ENCODE assay signal across 21 mouse cellular contexts in the genomic region with DNA sequence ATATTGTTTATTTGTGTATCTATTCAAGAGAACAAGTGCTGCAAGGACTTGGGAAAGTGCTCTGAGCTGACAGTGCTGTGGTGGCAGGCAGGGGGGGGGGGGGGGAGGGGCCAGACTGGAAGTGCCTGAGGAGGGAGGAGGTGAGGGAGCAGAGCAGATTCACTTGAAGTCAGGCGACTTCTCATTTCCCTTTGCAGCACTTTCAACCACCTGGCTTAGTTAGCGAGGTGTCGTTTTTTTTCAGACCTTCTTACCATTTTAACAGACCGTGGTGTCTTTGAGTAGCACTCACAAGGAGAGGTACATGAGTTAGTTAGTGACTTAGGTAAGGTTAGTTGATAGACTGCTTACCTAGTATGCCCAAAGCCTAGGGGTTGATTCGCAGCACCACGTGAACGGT. TPM values are rescaled to one million over a fixed set of nuclear protein-coding genes. Genes with fewer than 3 reads are reported as not detected.
DNase-seq lines count a peak whose midpoint lies in the region; ATAC-seq and TF ChIP-seq lines count a peak whose summit lies in the region.
"Had no signal": no experiment of that assay in that cellular context is flagged by ENCODE, and none has a peak within 500 bp of the region (broad histone marks: within the 10 kb centered on the region; RNA-seq: fewer than 3 reads in every experiment).

No protein-coding gene starts in this region.

- peak overlapping the region; percentile 74 for H3K27ac ChIP-seq in thymus, adult 2 months (ENCODE audit: control insufficient read depth, insufficient read depth, low read length)
- no peak overlapping the region for H3K27ac ChIP-seq in MEL (ENCODE audit: control insufficient read depth, low read depth, low read length)
- no peak overlapping the region for H3K27ac ChIP-seq in intestine, embryonic 15.5 days
- no peak overlapping the region for H3K27ac ChIP-seq in heart, embryonic 12.5 days (ENCODE audit: poor library complexity, severe bottlenecking)
- H3K27ac ChIP-seq: forebrain, embryonic 13.5 days; kidney, embryonic 15.5 days; neural tube, embryonic 15.5 days had no signal

- peaks cover 32% of the 10 kb centered on the region for H3K4me1 ChIP-seq in thymus, adult 2 months (replicated peaks; ENCODE audit: control insufficient read depth, insufficient read depth, low read length)
- peaks cover 28 to 33% of the 10 kb centered on the region in 2 experiments for H3K4me1 ChIP-seq in MEL (ENCODE audit: control insufficient read depth in 1 of 2, insufficient read depth in 2 of 2, low read length in 2 of 2)
- peaks cover 19% of the 10 kb centered on the region for H3K4me1 ChIP-seq in intestine, embryonic 15.5 days (replicated peaks)
- peaks cover 58% of the 10 kb centered on the region for H3K4me1 ChIP-seq in heart, embryonic 12.5 days (replicated peaks)

- no peaks in the 10 kb centered on the region for H3K27me3 ChIP-seq in thymus, adult 2 months (ENCODE audit: control insufficient read depth, insufficient read depth, low read length)
- no peaks in the 10 kb centered on the region for H3K27me3 ChIP-seq in MEL (ENCODE audit: control insufficient read depth in 1 of 2, insufficient read depth in 2 of 2, low read length in 2 of 2)
- H3K27me3 ChIP-seq in intestine, embryonic 15.5 days (replicated peaks) = no peaks in the 10 kb centered on the region
- H3K27me3 ChIP-seq in heart, embryonic 12.5 days (replicated peaks) = no peaks in the 10 kb centered on the region
- H3K27me3 ChIP-seq: forebrain, embryonic 13.5 days; hindbrain, embryonic 15.5 days; kidney, embryonic 15.5 days; neural tube, embryonic 15.5 days had no signal

- TF ChIP-seq POLR2A in thymus, adult 2 months (IDR thresholded peaks at IDR 0.05; ENCODE audit: control insufficient read depth, extremely low read depth, insufficient read depth, low read length, poor library complexity) = no peak
- TF ChIP-seq POLR2A in MEL (IDR thresholded peaks at IDR 0.05; ENCODE audit: control insufficient read depth in 1 of 2, insufficient read depth in 1 of 2, low read depth in 1 of 2, low read length in 2 of 2, poor library complexity in 1 of 2) = no peak

- no peak for TF ChIP-seq CTCF in thymus, adult 2 months (IDR thresholded peaks at IDR 0.05; ENCODE audit: borderline replicate concordance, control insufficient read depth, extremely low read depth, insufficient read depth, low read length, poor library complexity)
- TF ChIP-seq CTCF in MEL (IDR thresholded peaks at IDR 0.05 in 2 of 3, conservative IDR thresholded peaks at IDR 0.05 in 1 of 3; ENCODE audit: control insufficient read depth in 1 of 3, insufficient read depth in 1 of 3, low read depth in 2 of 3, low read length in 3 of 3, poor library complexity in 1 of 3, severe bottlenecking in 1 of 3) = no peak

- no peaks in the 10 kb centered on the region for H3K36me3 ChIP-seq in thymus, adult 2 months (ENCODE audit: control insufficient read depth, insufficient read depth, low read length)
- H3K36me3 ChIP-seq in MEL (ENCODE audit: control insufficient read depth in 1 of 2, insufficient read depth in 2 of 2, low read length in 2 of 2) = peaks cover 9 to 43% of the 10 kb centered on the region in 2 experiments
- H3K36me3 ChIP-seq in intestine, embryonic 15.5 days = no peaks in the 10 kb centered on the region
- H3K36me3 ChIP-seq in heart, embryonic 12.5 days = peaks cover 11% of the 10 kb centered on the region

- no peak for TF ChIP-seq EP300 in MEL (IDR thresholded peaks at IDR 0.05; ENCODE audit: low read depth in 1 of 2, low read length in 2 of 2)

- no peaks in the 10 kb centered on the region for H3K9me3 ChIP-seq in MEL (replicated peaks; ENCODE audit: insufficient read depth, low read length)
- H3K9me3 ChIP-seq in intestine, embryonic 15.5 days = no peaks in the 10 kb centered on the region
- H3K9me3 ChIP-seq in heart, embryonic 12.5 days (replicated peaks) = no peaks in the 10 kb centered on the region
- H3K9me3 ChIP-seq: forebrain, embryonic 13.5 days; G1E; hindbrain, embryonic 15.5 days; kidney, embryonic 15.5 days; neural tube, embryonic 15.5 days had no signal

- DNase-seq in thymus, adult 2 months = no peak
- no peak for DNase-seq in thymus, postnatal 4 days
- peak; percentile 40 for DNase-seq in MEL (ENCODE audit: low read depth, low spot score)
- DNase-seq in heart, postnatal 4 days = no peak
- DNase-seq: adrenal gland, postnatal 10 days; cerebellum, adult 8-10 months; heart, adult 18-20 months; spleen, adult 18-20 months had no signal

- H3K4me2 ChIP-seq in intestine, embryonic 15.5 days (replicated peaks) = no peak overlapping the region
- H3K4me2 ChIP-seq in heart, embryonic 12.5 days = no peak overlapping the region
- H3K4me2 ChIP-seq: forebrain, embryonic 13.5 days; hindbrain, embryonic 15.5 days; kidney, embryonic 15.5 days; neural tube, embryonic 15.5 days had no signal

- peaks cover 68% of the 10 kb centered on the region for H3K79me2 ChIP-seq in MEL (ENCODE audit: control insufficient read depth, insufficient read depth, low read length, poor library complexity)

- ATAC-seq in megakaryocyte progenitor cell, adult 5-6 weeks (replicated peaks; ENCODE audit: poor library complexity) = peak; percentile 48
- ATAC-seq in intestine, embryonic 15.5 days = no peak
- no peak for ATAC-seq in heart, embryonic 12.5 days (ENCODE audit: insufficient number of reproducible peaks, low FRiP score)
- ATAC-seq: forebrain, embryonic 13.5 days; lung, postnatal 0 days had no signal

- no peak for TF ChIP-seq RAD21 in MEL (IDR thresholded peaks at IDR 0.05; ENCODE audit: low read depth, low read length)

- WGBS in thymus, adult 2 months = 33% methylated on average over 7 of the region's 7 CpGs
- 75% methylated on average over 7 of the region's 7 CpGs for WGBS in intestine, embryonic 15.5 days
- 68% methylated on average over 7 of the region's 7 CpGs for WGBS in heart, embryonic 12.5 days

- H3K4me3 ChIP-seq in thymus, adult 2 months (ENCODE audit: control insufficient read depth, insufficient read depth, low read length) = no peak overlapping the region
- no peak overlapping the region for H3K4me3 ChIP-seq in MEL (ENCODE audit: control insufficient read depth in 1 of 2, insufficient read depth in 1 of 2, low read depth in 2 of 2, low read length in 2 of 2)
- no peak overlapping the region for H3K4me3 ChIP-seq in intestine, embryonic 15.5 days (replicated peaks)
- no peak overlapping the region for H3K4me3 ChIP-seq in heart, embryonic 12.5 days
- H3K4me3 ChIP-seq: forebrain, embryonic 13.5 days; hindbrain, embryonic 15.5 days; kidney, embryonic 15.5 days; neural tube, embryonic 15.5 days had no signal

- H3K9ac ChIP-seq in MEL (ENCODE audit: control insufficient read depth, low read depth, low read length, poor library complexity, severe bottlenecking) = no peak overlapping the region
- H3K9ac ChIP-seq in intestine, embryonic 15.5 days = no peak overlapping the region
- no peak overlapping the region for H3K9ac ChIP-seq in heart, embryonic 12.5 days
- H3K9ac ChIP-seq: forebrain, embryonic 13.5 days; hindbrain, embryonic 15.5 days; kidney, embryonic 15.5 days; neural tube, embryonic 15.5 days had no signal

TF ChIP-seq in MEL, 35 proteins besides CTCF, POLR2A, EP300 and RAD21:
- no peak for TF ChIP-seq POLR2AphosphoS5 (IDR thresholded peaks at IDR 0.05; ENCODE audit: borderline replicate concordance, low read depth, low read length)
- TF ChIP-seq MEF2A (IDR thresholded peaks at IDR 0.05; ENCODE audit: extremely low read depth, insufficient replicate concordance, low read depth, low read length, poor library complexity, severe bottlenecking) = no peak
- TF ChIP-seq ZKSCAN1 (IDR thresholded peaks at IDR 0.05; ENCODE audit: low read depth, low read length) = no peak
- no peak for TF ChIP-seq CHD2 (IDR thresholded peaks at IDR 0.05; ENCODE audit: low read length)
- no peak for TF ChIP-seq NRF1 (IDR thresholded peaks at IDR 0.05; ENCODE audit: insufficient read depth, low read depth, low read length, poor library complexity, severe bottlenecking)
- no peak for TF ChIP-seq NELFE (IDR thresholded peaks at IDR 0.05; ENCODE audit: low read depth, low read length)

RNA-seq across cellular contexts. Expression of gene Gna13, which starts 12.8 kb away (rescaled TPM):
- polyA plus RNA-seq in thymus, adult 2 months (2012; rRNA removed) = 49.6 and 56.1 TPM in 2 replicates
- total RNA-seq in MEL (2012; rRNA removed) = 56.6 and 57.0 TPM in 2 replicates
- 100 to 1,000 TPM in 1 of 2 experiments, 10 to 100 TPM in 1; 51.0 to 102 TPM for polyA plus RNA-seq in MEL (2012; ENCODE audit: insufficient read depth in 1 of 2, insufficient read length in 2 of 2, low read depth in 1 of 2, low replicate concordance in 2 of 2, missing spikeins in 1 of 2)
- 50.4 and 59.9 TPM in 2 replicates for total RNA-seq in megakaryocyte progenitor cell, adult 5-6 weeks (2015)
- total RNA-seq in megakaryocyte progenitor cell, adult 5-6 weeks (2017) = 36.3 and 42.8 TPM in 2 replicates
- polyA plus RNA-seq in intestine, embryonic 15.5 days (2015; fragmentation: Nextera tagmentation; extraction: Ambion mirVana) = 32.2 and 32.7 TPM in 2 replicates
- 21.6 and 27.2 TPM in 2 replicates for polyA plus RNA-seq in heart, embryonic 12.5 days (2016; fragmentation: Nextera tagmentation; extraction: Ambion mirVana)
- total RNA-seq in heart, postnatal 4 days (2021) = 10 to 100 TPM; 42.7 to 49.0 TPM

RNA-seq across cellular contexts. Expression of gene 9930022D16Rik, which starts 38.3 kb away (rescaled TPM):
- polyA plus RNA-seq in thymus, adult 2 months (2012; rRNA removed) = not detected in 2 replicates
- 0.04 and 0.10 TPM in 2 replicates for total RNA-seq in MEL (2012; rRNA removed)
- polyA plus RNA-seq in MEL (2012; ENCODE audit: insufficient read depth in 1 of 2, insufficient read length in 2 of 2, low read depth in 1 of 2, low replicate concordance in 2 of 2, missing spikeins in 1 of 2) = not detected
- total RNA-seq in megakaryocyte progenitor cell, adult 5-6 weeks (2015) = not detected in 2 replicates
- not detected in 2 replicates for total RNA-seq in megakaryocyte progenitor cell, adult 5-6 weeks (2017)
- polyA plus RNA-seq in intestine, embryonic 15.5 days (2015; fragmentation: Nextera tagmentation; extraction: Ambion mirVana) = not detected in 2 replicates
- polyA plus RNA-seq in heart, embryonic 12.5 days (2016; fragmentation: Nextera tagmentation; extraction: Ambion mirVana) = not detected in 2 replicates
- not detected for total RNA-seq in heart, postnatal 4 days (2021)
- total RNA-seq: adrenal gland, postnatal 10 days; heart, adult 18-20 months; layer of hippocampus, adult 18-20 months; left cerebral cortex, adult 18-20 months had no signal
- polyA plus RNA-seq: forebrain, embryonic 13.5 days; G1E; heart, embryonic 16.5 days; hindbrain, embryonic 15.5 days; kidney, embryonic 15.5 days; limb, embryonic 14.5 days had no signal

RNA-seq across cellular contexts. Expression of gene Amz2, which starts 50.3 kb away (rescaled TPM):
- 55.9 and 75.3 TPM in 2 replicates for polyA plus RNA-seq in thymus, adult 2 months (2012; rRNA removed)
- total RNA-seq in MEL (2012; rRNA removed) = 40.2 and 41.6 TPM in 2 replicates
- 1,000 to 10,000 TPM in 1 of 2 experiments, 10 to 100 TPM in 1; 47.1 to 1,743 TPM for polyA plus RNA-seq in MEL (2012; ENCODE audit: insufficient read depth in 1 of 2, insufficient read length in 2 of 2, low read depth in 1 of 2, low replicate concordance in 2 of 2, missing spikeins in 1 of 2)
- total RNA-seq in megakaryocyte progenitor cell, adult 5-6 weeks (2015) = 34.0 and 37.6 TPM in 2 replicates
- total RNA-seq in megakaryocyte progenitor cell, adult 5-6 weeks (2017) = 51.8 and 65.5 TPM in 2 replicates
- polyA plus RNA-seq in intestine, embryonic 15.5 days (2015; fragmentation: Nextera tagmentation; extraction: Ambion mirVana) = 38.4 and 38.9 TPM in 2 replicates
- polyA plus RNA-seq in heart, embryonic 12.5 days (2016; fragmentation: Nextera tagmentation; extraction: Ambion mirVana) = 32.5 and 33.9 TPM in 2 replicates
- total RNA-seq in heart, postnatal 4 days (2021) = 10 to 100 TPM; 46.9 to 49.4 TPM
